In genomic region chr17:46852725-46853124, GRCm38 (mm10) we compare ENCODE assay signal across 9 mouse cellular contexts. TPM values are rescaled to one million over a fixed set of nuclear protein-coding genes. Genes with fewer than 3 reads are reported as not detected.
DNase-seq lines count a peak whose midpoint lies in the region; ATAC-seq and TF ChIP-seq lines count a peak whose summit lies in the region.
"Had no signal": no experiment of that assay in that cellular context is flagged by ENCODE, and none has a peak within 500 bp of the region (broad histone marks: within the 10 kb centered on the region; RNA-seq: fewer than 3 reads in every experiment).

No protein-coding gene starts in this region.

- TF ChIP-seq CTCF in stomach, postnatal 0 days (IDR thresholded peaks at IDR 0.05; ENCODE audit: low read depth): no peak

- 0 out of 2 replicates have a peak overlapping the region, but pooled peaks have one; percentile 4 for H3K4me2 ChIP-seq in intestine, embryonic 15.5 days (replicated peaks)
- no peak overlapping the region for H3K4me2 ChIP-seq in stomach, postnatal 0 days (replicated peaks; ENCODE audit: low read depth)

- TF ChIP-seq EP300 in stomach, postnatal 0 days (optimal IDR thresholded peaks at IDR 0.05): no peak

- peak; percentile 9; the same call in 1 of the 2 replicates for ATAC-seq in intestine, embryonic 15.5 days
- ATAC-seq in stomach, postnatal 0 days (ENCODE audit: low FRiP score, low TSS enrichment): no peak

- no peaks in the 10 kb centered on the region; the same call in 1 of the 2 replicates for H3K36me3 ChIP-seq in intestine, embryonic 15.5 days
- H3K36me3 ChIP-seq in stomach, postnatal 0 days (ENCODE audit: control insufficient read depth, insufficient read depth, low read length): no peaks in the 10 kb centered on the region
- H3K36me3 ChIP-seq: neural tube, embryonic 12.5 days had no signal

- H3K9me3 ChIP-seq in intestine, embryonic 15.5 days: no peaks in the 10 kb centered on the region
- H3K9me3 ChIP-seq in stomach, postnatal 0 days (ENCODE audit: control insufficient read depth, low read length): no peaks in the 10 kb centered on the region
- H3K9me3 ChIP-seq: neural tube, embryonic 12.5 days had no signal

- peak overlapping the region; percentile 48; the same call in 1 of the 2 replicates for H3K27ac ChIP-seq in intestine, embryonic 15.5 days
- no peak overlapping the region; the same call in 1 of the 2 replicates for H3K27ac ChIP-seq in stomach, postnatal 0 days (replicated peaks)

- H3K4me3 ChIP-seq in intestine, embryonic 15.5 days (replicated peaks): no peak overlapping the region
- H3K4me3 ChIP-seq in stomach, postnatal 0 days (ENCODE audit: low read depth, low read length): no peak overlapping the region
- H3K4me3 ChIP-seq: neural tube, embryonic 12.5 days had no signal

- 18% methylated on average over 6 of the region's 6 CpGs for WGBS in intestine, embryonic 15.5 days
- WGBS in stomach, postnatal 0 days: 20% methylated on average over 6 of the region's 6 CpGs

- DNase-seq in kidney, adult 11 months: peak; percentile 69
- no peak for DNase-seq in kidney, adult 18-20 months
- DNase-seq in embryo, embryonic 11 days: peak; percentile 70
- DNase-seq in lung, postnatal 4 days: peak; percentile 28 to 50
- peak; percentile 41 for DNase-seq in stomach, postnatal 0 days (ENCODE audit: low spot score)
- DNase-seq in adrenal gland, adult (ENCODE audit: inconsistent age in 2 of 2, low spot score in 1 of 2): no peak
- no peak for DNase-seq in left cerebral cortex, adult 11 months (ENCODE audit: low spot score)

- H3K9ac ChIP-seq in intestine, embryonic 15.5 days: no peak overlapping the region
- H3K9ac ChIP-seq in stomach, postnatal 0 days (ENCODE audit: low read length): no peak overlapping the region
- H3K9ac ChIP-seq: neural tube, embryonic 12.5 days had no signal

- no peaks in the 10 kb centered on the region for H3K27me3 ChIP-seq in intestine, embryonic 15.5 days (replicated peaks)
- H3K27me3 ChIP-seq in stomach, postnatal 0 days (ENCODE audit: control insufficient read depth, insufficient read depth, low read length): no peaks in the 10 kb centered on the region
- H3K27me3 ChIP-seq: neural tube, embryonic 12.5 days had no signal

- peaks cover 25% of the 10 kb centered on the region for H3K4me1 ChIP-seq in intestine, embryonic 15.5 days (replicated peaks)
- no peaks in the 10 kb centered on the region; the same call in none of the 2 replicates for H3K4me1 ChIP-seq in stomach, postnatal 0 days (replicated peaks; ENCODE audit: control insufficient read depth, insufficient read depth)

RNA-seq across cellular contexts. Expression of gene Bicral, which starts 5.6 kb away (rescaled TPM):
- 3.5 and 4.6 TPM in 2 replicates for polyA plus RNA-seq in intestine, embryonic 15.5 days (2015; fragmentation: Nextera tagmentation; extraction: Ambion mirVana)
- polyA plus RNA-seq in stomach, postnatal 0 days (2015; fragmentation: Nextera tagmentation; extraction: Ambion mirVana): 2.3 and 2.8 TPM in 2 replicates

RNA-seq across cellular contexts. Expression of gene Tbcc, which starts 37.8 kb away (rescaled TPM):
- polyA plus RNA-seq in intestine, embryonic 15.5 days (2015; fragmentation: Nextera tagmentation; extraction: Ambion mirVana): 48.2 and 48.6 TPM in 2 replicates
- 42.2 and 45.5 TPM in 2 replicates for polyA plus RNA-seq in stomach, postnatal 0 days (2015; fragmentation: Nextera tagmentation; extraction: Ambion mirVana)

RNA-seq across cellular contexts. Expression of gene Prph2, which starts 57.5 kb away (rescaled TPM):
- not detected in 2 replicates for polyA plus RNA-seq in intestine, embryonic 15.5 days (2015; fragmentation: Nextera tagmentation; extraction: Ambion mirVana)
- polyA plus RNA-seq in stomach, postnatal 0 days (2015; fragmentation: Nextera tagmentation; extraction: Ambion mirVana): not detected in 2 replicates
- polyA plus RNA-seq: neural tube, embryonic 12.5 days had no signal

Comparison
In these comparisons a context has a peak if more than half of its experiments do, and no peak if none do; other contexts are left out.
1. DNase-seq: peak in kidney, adult 11 months (single experiment), embryo, embryonic 11 days (single experiment), lung, postnatal 4 days (2 of 2) and stomach, postnatal 0 days (single experiment); none in kidney, adult 18-20 months (single experiment), adrenal gland, adult (0 of 2) and left cerebral cortex, adult 11 months (single experiment).